Mouse (Mus musculus) NIH3T3 (cell line): ENCODE measurements around the gene Wdr46.
A peak's percentile ranks its signal among the peaks of the same experiment; 100 is the strongest.

ENCODE experiments used
- DNase-seq: peaks from one replicate; pipeline ENCODE4 v3.0.0-alpha.2; 2012; ENCODE audit warnings: low read depth

Gene Wdr46

DNA sequence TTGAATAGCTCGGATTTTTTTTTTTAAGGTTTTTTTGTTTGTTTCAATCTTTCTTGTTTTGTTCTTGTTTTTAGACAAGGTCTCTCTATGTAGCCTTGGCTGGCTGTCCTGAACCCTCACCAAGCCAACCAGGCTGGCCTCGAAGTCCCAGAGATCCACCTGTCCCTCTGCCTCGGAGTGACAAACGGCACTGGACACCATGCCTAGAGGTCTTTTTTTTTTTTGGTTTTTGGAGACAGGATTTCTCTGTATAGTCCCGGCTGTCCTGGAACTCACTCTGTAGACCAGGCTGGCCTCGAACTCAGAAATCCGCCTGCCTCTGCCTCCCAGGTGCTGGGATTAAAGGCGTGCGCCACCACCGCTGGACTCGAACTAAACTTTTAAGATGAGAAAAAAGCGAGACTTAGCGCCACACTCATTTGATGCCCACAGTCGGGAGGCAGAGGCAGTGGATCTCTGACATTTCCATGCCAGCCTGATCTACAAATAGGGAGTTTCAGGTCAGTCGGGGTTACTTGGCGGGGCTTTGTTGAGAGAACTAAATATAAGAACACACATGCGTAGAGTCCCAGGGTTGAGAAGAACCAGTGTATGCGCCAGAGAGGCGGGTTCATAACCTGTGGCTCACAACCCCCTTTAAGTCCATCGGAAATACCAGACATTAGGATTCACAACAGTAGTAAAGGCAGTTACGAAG, 12.1 kb upstream of the Wdr46 start:
- no peak for DNase-seq

DNA sequence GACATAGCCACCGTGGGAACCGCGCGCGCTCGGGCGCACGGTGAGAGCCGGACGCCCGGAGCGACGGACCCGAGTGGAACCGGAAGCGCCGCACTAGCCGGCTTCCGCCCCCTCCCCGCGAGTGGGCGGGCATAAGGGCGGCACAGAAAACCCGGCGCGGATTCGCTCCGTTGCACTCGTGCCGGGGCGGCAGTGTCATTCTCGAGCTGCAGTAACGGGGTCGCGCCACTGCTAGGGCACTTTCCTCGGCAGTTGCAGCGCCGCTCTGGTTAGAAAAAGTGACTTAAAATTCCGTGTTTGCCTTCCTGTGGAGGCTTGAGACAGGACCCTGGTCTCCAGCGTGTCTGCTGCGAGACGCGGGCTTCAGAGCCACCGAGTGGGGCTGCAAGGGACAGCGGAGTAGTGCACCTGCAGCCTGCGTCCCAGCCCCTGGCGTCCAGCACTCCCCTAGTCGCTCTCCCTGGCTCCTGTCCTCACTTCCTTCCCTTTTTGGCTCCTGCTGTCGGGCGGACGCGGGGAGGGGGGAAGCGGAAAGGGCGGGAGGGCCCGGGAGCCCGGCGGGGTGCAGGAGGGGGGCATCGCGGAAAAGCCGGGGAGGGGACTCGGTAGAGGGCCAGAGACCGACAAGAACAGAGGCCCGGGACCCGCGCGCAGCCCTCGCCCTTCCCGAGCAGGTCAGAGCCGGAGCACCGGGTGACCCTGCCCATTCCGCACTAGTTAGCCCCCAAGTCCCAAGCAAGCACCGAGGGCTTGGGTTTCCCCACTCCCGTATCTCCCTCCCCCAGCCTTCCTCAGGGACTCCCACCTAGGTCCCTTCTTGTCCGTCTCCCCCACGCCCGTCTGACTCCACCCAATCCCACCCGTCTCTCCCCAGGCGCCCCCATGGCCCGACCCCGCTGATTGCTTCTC, 10.8 kb upstream of the Wdr46 start, which contains the start of gene Rgl2:
Gene Rgl2, plus strand, starts transcription at position 173 of the 909 bp plus-strand sequence.
- DNase-seq: peak; percentile 96

DNA sequence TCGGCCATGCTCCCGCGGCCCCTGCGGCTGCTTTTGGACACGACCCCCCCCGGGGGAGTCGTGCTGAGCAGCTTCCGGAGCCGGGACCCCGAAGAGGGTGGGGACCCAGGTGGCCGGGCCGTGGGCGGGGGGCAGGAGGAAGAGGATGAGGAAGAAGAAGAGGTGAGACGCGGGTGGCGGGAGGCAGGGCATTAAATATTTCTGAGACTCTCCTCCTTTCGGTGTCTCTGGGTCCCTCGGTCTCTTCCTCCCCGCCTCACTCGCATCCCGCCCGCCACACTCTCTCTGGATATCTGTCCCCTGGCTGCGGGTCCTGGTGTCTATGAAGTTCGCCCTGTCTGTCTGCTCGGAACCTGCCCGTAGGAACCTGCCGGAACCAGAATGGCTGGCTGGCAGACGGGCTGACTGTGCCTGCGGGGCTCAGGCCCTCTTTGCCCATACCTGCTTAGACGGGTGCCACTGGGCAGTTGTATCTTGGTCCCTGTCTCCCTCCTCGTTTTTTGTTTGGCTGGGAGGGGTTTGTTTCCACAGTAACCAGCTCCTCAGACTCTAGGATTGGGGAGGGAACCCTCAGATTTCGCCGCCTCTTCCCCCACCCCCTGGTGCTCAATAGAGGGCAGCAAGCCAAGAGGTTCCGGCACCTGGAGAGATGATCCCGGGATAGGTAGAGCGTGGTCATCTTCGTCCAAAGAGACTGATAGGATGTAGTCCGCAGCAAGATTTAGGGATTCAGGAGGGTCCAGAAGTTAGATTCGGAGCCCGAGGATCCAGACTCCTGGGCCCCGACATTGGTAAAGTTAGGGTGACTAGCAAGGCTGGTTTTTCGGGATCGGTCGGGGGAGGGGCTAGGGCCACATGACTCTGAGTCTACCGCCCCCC, 9.9 kb upstream of the Wdr46 start:
- DNase-seq: peak; percentile 76

- DNase-seq: no peak
These were observed 9.1 kb upstream of the Wdr46 start for GRCm38 (mm10) chr17:33931159-33931866.

GRCm38 (mm10) chr17:33931947-33932346, 8.5 kb upstream of the Wdr46 start:
- no peak for DNase-seq

DNA sequence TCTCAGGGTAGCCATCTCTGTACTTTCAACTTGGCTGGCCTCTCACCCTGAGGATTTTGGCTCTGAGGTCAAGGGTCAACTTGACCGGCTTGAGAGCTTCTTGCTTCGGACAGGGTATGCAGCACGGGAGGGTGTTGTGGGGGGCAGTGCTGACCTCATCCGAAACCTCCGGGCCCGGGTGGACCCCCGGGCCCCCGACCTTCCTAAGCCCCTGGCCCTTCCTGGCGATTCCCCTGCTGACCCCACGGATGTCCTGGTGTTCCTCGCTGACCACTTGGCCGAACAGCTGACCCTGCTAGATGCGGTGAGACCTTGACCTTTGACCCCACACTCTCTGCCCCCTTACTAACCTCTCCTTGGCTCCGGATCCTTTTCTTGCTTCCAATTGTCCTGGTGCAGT, 8.0 kb upstream of the Wdr46 start:
- DNase-seq: no peak

DNA sequence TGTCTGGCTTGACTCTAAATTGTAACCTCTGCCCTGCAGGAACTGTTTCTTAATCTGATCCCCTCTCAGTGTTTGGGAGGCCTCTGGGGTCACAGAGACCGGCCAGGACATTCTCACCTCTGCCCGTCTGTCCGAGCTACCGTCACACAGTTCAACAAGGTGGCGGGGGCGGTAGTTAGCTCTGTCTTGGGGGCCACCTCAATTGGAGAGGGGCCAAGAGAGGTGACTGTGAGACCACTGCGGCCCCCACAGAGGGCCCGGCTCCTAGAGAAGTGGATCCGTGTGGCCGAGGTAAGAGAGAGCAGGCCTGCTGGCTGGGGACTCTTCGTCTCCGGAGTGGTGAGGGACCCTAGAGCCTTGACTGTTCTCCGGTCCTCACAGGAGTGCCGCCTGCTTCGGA, 7.5 kb upstream of the Wdr46 start:
- no peak for DNase-seq

GRCm38 (mm10) chr17:33935422-33936055, 4.9 kb upstream of the Wdr46 start:
- no peak for DNase-seq

- DNase-seq: no peak
These were observed 3.5 kb upstream of the Wdr46 start for GRCm38 (mm10) chr17:33936993-33937392.

DNA sequence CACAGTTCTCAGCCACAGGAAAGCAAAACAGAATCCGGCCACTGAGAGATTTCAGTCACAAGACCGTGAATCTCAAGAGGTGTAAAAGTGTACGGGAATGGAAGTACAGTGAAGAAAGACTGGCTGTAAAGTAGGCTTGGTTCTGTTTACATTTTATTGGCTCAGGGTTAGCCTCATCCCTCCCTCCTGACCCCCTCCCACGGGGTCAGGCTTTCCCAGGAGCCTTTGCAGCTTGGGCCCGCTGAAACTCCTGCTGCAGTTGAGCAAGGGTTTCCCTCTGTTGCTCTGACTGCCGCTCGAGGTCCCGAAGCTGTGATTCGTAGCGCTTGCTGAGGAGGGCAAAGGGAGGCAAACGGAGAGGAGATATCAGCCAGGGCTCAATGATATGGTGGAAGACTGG, 1.7 kb upstream of the Wdr46 start:
- DNase-seq: no peak

DNA sequence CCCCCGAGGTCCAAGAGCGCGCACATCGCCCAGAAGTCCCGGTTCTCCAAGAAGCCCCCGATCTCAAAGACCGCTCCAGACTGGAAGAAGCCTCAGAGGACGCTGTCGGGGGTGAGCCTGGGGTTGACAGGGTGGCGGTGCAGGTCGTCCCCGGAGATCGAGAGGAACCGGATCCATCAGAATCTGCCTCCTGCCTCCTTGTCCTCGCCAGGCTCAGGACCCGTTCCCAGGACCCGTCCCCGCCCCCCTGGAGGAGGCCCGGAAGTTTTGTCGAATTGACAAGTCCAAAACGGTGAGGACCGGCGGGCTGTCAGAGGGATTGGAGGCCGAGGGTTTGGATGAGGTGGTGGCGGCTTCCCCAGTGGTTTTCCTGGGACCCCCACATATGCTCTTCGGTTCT, 521 bp downstream of the Wdr46 start:
- peak; percentile 62 for DNase-seq

DNA sequence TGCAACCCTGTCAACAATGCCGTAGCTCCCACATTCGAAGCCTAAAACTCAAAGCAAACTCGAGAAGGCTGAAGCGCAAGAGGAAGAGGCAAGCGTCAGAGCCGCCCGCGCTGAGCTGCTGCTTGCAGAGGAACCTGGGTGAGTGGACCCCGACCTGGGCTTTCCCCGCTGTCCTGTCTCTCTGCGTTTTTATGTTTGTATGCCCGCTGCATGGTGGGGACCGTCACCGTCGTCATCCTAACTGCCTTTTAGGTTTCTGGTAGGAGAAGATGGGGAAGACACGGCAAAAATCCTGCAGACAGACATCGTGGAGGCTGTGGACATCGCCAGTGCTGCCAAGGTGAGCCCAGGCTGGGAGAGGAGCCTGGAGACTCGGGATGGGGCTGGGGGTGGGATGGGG, 921 bp downstream of the Wdr46 start:
- DNase-seq: no peak

DNA sequence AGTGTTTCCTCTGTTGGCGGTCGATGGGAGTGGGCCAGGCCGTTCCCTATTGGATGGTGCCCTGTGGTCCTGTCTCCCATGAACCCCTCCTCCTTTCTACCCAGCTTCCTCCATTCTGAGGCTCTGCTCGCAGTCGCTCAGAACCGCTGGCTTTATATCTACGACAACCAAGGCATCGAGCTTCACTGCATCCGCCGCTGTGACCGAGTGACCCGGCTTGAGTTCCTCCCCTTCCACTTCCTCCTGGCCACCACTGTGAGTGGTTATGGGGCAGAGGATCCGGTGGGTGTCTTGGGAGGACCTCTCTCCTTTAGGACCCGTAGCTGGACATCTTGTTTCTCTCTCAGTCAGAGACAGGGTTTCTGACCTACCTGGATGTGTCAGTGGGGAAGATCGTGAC, 3.0 kb downstream of the Wdr46 start:
- DNase-seq: no peak

GRCm38 (mm10) chr17:33947430-33948089, 7.1 kb downstream of the Wdr46 start:
- DNase-seq: no peak

DNA sequence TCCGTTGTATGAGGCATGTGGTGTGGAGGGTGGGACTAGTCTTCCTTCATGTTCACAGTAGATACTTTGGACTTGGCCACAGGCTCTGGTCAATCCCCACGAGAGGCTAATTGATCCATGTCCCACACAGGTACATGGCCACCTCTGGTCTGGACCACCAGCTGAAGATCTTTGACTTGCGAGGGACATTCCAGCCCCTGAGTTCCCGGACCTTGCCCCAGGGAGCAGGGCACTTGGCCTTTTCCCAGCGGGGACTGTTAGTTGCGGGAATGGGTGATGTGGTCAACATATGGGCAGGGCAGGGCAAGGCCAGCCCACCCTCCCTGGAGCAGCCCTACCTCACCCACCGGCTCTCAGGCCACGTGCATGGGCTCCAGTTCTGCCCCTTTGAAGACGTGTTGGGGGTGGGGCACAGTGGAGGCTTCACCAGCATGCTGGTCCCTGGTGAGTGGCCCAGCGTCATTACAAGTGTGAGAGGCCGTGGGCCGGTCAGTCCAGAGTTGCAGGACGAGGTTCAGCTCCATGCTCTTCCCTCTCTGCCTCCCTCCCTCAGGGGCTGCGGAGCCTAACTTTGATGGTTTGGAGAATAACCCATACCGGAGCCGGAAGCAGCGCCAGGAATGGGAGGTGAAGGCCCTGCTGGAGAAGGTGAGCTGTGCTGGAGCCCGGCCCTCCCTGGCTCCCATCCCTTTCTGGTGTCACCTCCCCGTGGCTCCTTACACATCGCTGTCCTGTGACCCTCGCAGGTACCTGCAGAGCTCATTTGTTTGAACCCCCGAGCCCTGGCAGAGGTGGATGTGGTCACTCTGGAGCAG, 7.8 kb downstream of the Wdr46 start:
- no peak for DNase-seq

DNA sequence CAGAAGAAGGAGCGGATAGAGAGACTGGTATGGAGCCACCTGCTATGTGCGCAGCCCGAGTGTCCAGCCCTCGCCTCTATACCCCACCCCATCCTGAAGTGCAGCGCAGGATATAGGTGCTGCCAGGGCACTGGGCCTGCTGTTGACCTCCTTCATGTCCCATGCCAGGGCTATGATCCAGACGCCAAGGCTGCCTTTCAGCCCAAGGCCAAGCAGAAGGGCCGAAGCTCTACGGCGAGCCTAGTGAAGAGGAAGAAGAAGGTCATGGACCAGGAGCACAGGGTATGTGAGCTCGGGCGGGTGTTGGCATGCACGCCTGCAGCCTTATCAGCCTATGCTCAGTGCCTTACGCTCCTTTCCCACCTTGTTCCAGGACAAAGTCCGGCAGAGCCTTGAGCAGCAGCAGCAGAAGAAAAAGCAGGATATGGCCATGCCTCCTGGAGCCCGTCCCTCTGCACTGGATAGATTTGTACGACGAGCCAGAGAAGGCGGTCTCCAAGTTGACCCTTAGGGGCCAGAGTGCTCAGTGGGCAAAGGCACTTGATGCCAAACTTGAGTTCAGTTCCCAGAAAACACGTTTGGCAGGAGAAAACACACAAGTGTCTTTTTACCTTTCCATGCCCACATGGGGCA, 8.6 kb downstream of the Wdr46 start:
- no peak for DNase-seq

- no peak for DNase-seq
These were observed 9.7 kb downstream of the Wdr46 start for GRCm38 (mm10) chr17:33950131-33950625.

- DNase-seq: peak; percentile 93
These were observed 10.8 kb downstream of the Wdr46 start, which contains the start of gene B3galt4 for GRCm38 (mm10) chr17:33951021-33951946. B3galt4 (minus strand) TSS chr17:33951488.
